Mouse (Mus musculus) midbrain, embryonic 14.5 days (tissue): ENCODE results near the gene Gimap7. TPM values are rescaled to one million over a fixed set of nuclear protein-coding genes. Genes with fewer than 3 reads are reported as not detected.
"Not testable (repeated sequence)": the region's sequence is repeated elsewhere in the genome, so short reads cannot be mapped to it uniquely, and the experiment has no call there.

Experiments used
- ATAC-seq: fragments of 200-750 bp; cut with Nextera tagmentation; 2 replicates; pipeline ENCODE4 v1.8.0; 2017; ENCODE audit warnings: moderate number of reproducible peaks, moderate library complexity; ENCODE audit not compliant: low FRiP score, low TSS enrichment
- DNase-seq: peaks from one replicate; pipeline ENCODE4 v3.0.0-alpha.2; 2015
- H3K27ac ChIP-seq: fragments of 300-500 bp; sonication (generic); replicated peaks from 2 replicates; pipeline ENCODE4 v1.5.1; 2014; ENCODE audit warnings: mild to moderate bottlenecking, low read depth, low read length, moderate library complexity
- H3K27me3 ChIP-seq: fragments of 300-500 bp; sonication (generic); 2 replicates; pipeline ENCODE4 v1.6.1; 2014; ENCODE audit warnings: low read length, control low read depth, mixed read lengths; ENCODE audit not compliant: control insufficient read depth, insufficient read depth
- H3K36me3 ChIP-seq: fragments of 300-500 bp; sonication (generic); 2 replicates; pipeline ENCODE4 v1.6.1; 2014; ENCODE audit warnings: low read length, control low read depth; ENCODE audit not compliant: control insufficient read depth, insufficient read depth
- H3K4me1 ChIP-seq: fragments of 300-500 bp; sonication (generic); 2 replicates; pipeline ENCODE4 v1.6.1; 2014; ENCODE audit warnings: mild to moderate bottlenecking, antibody characterized with exemption, low read length, control low read depth; ENCODE audit not compliant: control insufficient read depth, insufficient read depth
- H3K4me2 ChIP-seq: fragments of 300-500 bp; sonication (generic); 2 replicates; pipeline ENCODE4 v1.6.1; 2014; ENCODE audit warnings: mild to moderate bottlenecking, low read length, moderate library complexity
- H3K4me3 ChIP-seq: fragments of 300-500 bp; sonication (generic); replicated peaks from 2 replicates; pipeline ENCODE4 v1.5.1; 2014; ENCODE audit warnings: low read depth, low read length
- H3K9ac ChIP-seq: fragments of 300-500 bp; sonication (generic); replicated peaks from 2 replicates; pipeline ENCODE4 v1.6.1; 2014; ENCODE audit warnings: mild to moderate bottlenecking, low read length, moderate library complexity
- H3K9me3 ChIP-seq: fragments of 300-500 bp; sonication (generic); 2 replicates; pipeline ENCODE4 v1.6.1; 2016; ENCODE audit warnings: low read length, control low read depth, mixed read lengths; ENCODE audit not compliant: control insufficient read depth
- WGBS: fragments of 180-500 bp; shearing (Covaris S2); extraction: QIAGEN DNeasy Blood & Tissue Kit; methylation state at CpG from one replicate; pipeline ENCODE4 v1.1.7; 2014; 5-methylcytosine and 5-hydroxymethylcytosine counted together
- polyA plus RNA-seq: library from polyadenylated mRNA; unstranded; fragments of >200 nt; fragmentation: Nextera tagmentation; extraction: Ambion mirVana; gene quantifications from 2 replicates; pipeline ENCODE4 v1.2.1, GENCODE M21; 2014

The Gimap7 gene
- polyA plus RNA-seq, 1 experiment from 2014 or later, result not detected

GRCm38 (mm10) chr6:48678391-48678790 is 40.0 kb upstream of the Gimap7 start:
- Histone ChIP-seq H3K36me3 (no peaks in the 10 kb centered on the region), H3K9me3 (no peaks in the 10 kb centered on the region), H3K4me1 (no peaks in the 10 kb centered on the region), H3K27ac (no peak overlapping the region), H3K27me3 (no peaks in the 10 kb centered on the region), H3K4me3 (no peak overlapping the region), H3K4me2 (no peak overlapping the region), H3K9ac (no peak overlapping the region)
- DNase-seq (no peak), ATAC-seq (no peak)
- 88% methylated on average over 4 of the region's 4 CpGs for WGBS

- Histone ChIP-seq H3K27ac (no peak overlapping the region), H3K36me3 (no peaks in the 10 kb centered on the region), H3K27me3 (no peaks in the 10 kb centered on the region), H3K4me2 (no peak overlapping the region), H3K4me1 (no peaks in the 10 kb centered on the region), H3K9me3 (no peaks in the 10 kb centered on the region), H3K9ac (no peak overlapping the region), H3K4me3 (no peak overlapping the region)
- DNase-seq (no peak), ATAC-seq (no peak)
- 87% methylated on average over 6 of the region's 6 CpGs for WGBS
Measured at GRCm38 (mm10) chr6:48679701-48680100, 38.7 kb upstream of the Gimap7 start.

GRCm38 (mm10) chr6:48680421-48680820 is 38.0 kb upstream of the Gimap7 start:
- H3K4me1 ChIP-seq, result no peaks in the 10 kb centered on the region
- H3K9me3 ChIP-seq, result no peaks in the 10 kb centered on the region
- no peak overlapping the region for H3K27ac ChIP-seq
- WGBS, result 89% methylated on average over 5 of the region's 5 CpGs
- DNase-seq, result no peak
- no peaks in the 10 kb centered on the region for H3K36me3 ChIP-seq
- H3K27me3 ChIP-seq, result no peaks in the 10 kb centered on the region
- no peak overlapping the region for H3K4me2 ChIP-seq
- ATAC-seq, result no peak
- no peak overlapping the region for H3K9ac ChIP-seq
- no peak overlapping the region for H3K4me3 ChIP-seq

GRCm38 (mm10) chr6:48681472-48682090 is 36.8 kb upstream of the Gimap7 start:
- Histone ChIP-seq H3K4me2 (no peak overlapping the region), H3K9ac (no peak overlapping the region), H3K36me3 (no peaks in the 10 kb centered on the region), H3K27me3 (no peaks in the 10 kb centered on the region), H3K9me3 (no peaks in the 10 kb centered on the region), H3K4me1 (no peaks in the 10 kb centered on the region), H3K27ac (no peak overlapping the region), H3K4me3 (no peak overlapping the region)
- DNase-seq, result no peak
- 86% methylated on average over 3 of the region's 3 CpGs for WGBS
- no peak for ATAC-seq

- H3K4me3 ChIP-seq, result no peak overlapping the region
- no peaks in the 10 kb centered on the region for H3K27me3 ChIP-seq
- H3K4me2 ChIP-seq, result no peak overlapping the region
- H3K9ac ChIP-seq, result no peak overlapping the region
- H3K9me3 ChIP-seq, result no peaks in the 10 kb centered on the region
- ATAC-seq (no peak), DNase-seq (no peak)
- H3K4me1 ChIP-seq, result no peaks in the 10 kb centered on the region
- H3K36me3 ChIP-seq, result no peaks in the 10 kb centered on the region
- no peak overlapping the region for H3K27ac ChIP-seq
- 78% methylated on average over 4 of the region's 4 CpGs for WGBS
Measured at GRCm38 (mm10) chr6:48682271-48682670, 36.1 kb upstream of the Gimap7 start.

- H3K9ac ChIP-seq, H3K9me3 ChIP-seq, H3K27ac ChIP-seq, H3K4me3 ChIP-seq, ATAC-seq, DNase-seq, H3K4me2 ChIP-seq, H3K36me3 ChIP-seq, H3K27me3 ChIP-seq, H3K4me1 ChIP-seq: not testable (repeated sequence)
- 95% methylated on average over 3 of the region's 4 CpGs for WGBS
Measured at GRCm38 (mm10) chr6:48683263-48683821, 35.1 kb upstream of the Gimap7 start.

- no peaks in the 10 kb centered on the region for H3K4me1 ChIP-seq
- no peak within 1 kb of the TSS for H3K4me2 ChIP-seq
- no peak for DNase-seq
- 75% methylated on average over 5 of the region's 5 CpGs for WGBS
- H3K4me3 ChIP-seq, result no peak within 1 kb of the TSS
- H3K9ac ChIP-seq, result no peak within 1 kb of the TSS
- ATAC-seq, result no peak
- no peaks in the 10 kb centered on the region for H3K27me3 ChIP-seq
- H3K9me3 ChIP-seq, result no peaks in the 10 kb centered on the region
- no peaks in the 10 kb centered on the region for H3K36me3 ChIP-seq
- no peak within 1 kb of the TSS for H3K27ac ChIP-seq
Measured at GRCm38 (mm10) chr6:48684319-48684718, 34.1 kb upstream of the Gimap7 start, which contains the start of gene Gimap4. Gimap4 (plus strand) TSS chr6:48684549.

GRCm38 (mm10) chr6:48684806-48685205 is 33.6 kb upstream of the Gimap7 start:
- ATAC-seq (no peak), DNase-seq (no peak)
- no peaks in the 10 kb centered on the region for H3K27me3 ChIP-seq
- no peaks in the 10 kb centered on the region for H3K36me3 ChIP-seq
- H3K4me2 ChIP-seq, result no peak overlapping the region
- H3K9ac ChIP-seq, result no peak overlapping the region
- no peaks in the 10 kb centered on the region for H3K9me3 ChIP-seq
- 51% methylated on average over 4 of the region's 4 CpGs for WGBS
- no peak overlapping the region for H3K27ac ChIP-seq
- H3K4me3 ChIP-seq, result no peak overlapping the region
- H3K4me1 ChIP-seq, result no peaks in the 10 kb centered on the region

- no peaks in the 10 kb centered on the region for H3K4me1 ChIP-seq
- no peak for DNase-seq
- ATAC-seq, result no peak
- no peak overlapping the region for H3K9ac ChIP-seq
- 90% methylated on average over 2 of the region's 2 CpGs for WGBS
- no peak overlapping the region for H3K27ac ChIP-seq
- H3K9me3 ChIP-seq, result no peaks in the 10 kb centered on the region
- no peak overlapping the region for H3K4me2 ChIP-seq
- no peak overlapping the region for H3K4me3 ChIP-seq
- H3K36me3 ChIP-seq, result no peaks in the 10 kb centered on the region
- H3K27me3 ChIP-seq, result no peaks in the 10 kb centered on the region
Measured at GRCm38 (mm10) chr6:48685251-48685650, 33.2 kb upstream of the Gimap7 start.
